Mouse (Mus musculus) embryonic facial prominence, embryonic 13.5 days (tissue): ENCODE results near the gene Rec8. TPM values are rescaled to one million over a fixed set of nuclear protein-coding genes. Genes with fewer than 3 reads are reported as not detected.

Experiments used
- ATAC-seq: fragments of 200-750 bp; cut with Nextera tagmentation; 2 replicates; pipeline ENCODE4 v1.8.0; 2017; ENCODE audit warnings: low read depth; ENCODE audit not compliant: insufficient number of reproducible peaks, insufficient read depth, low FRiP score, low TSS enrichment
- H3K27ac ChIP-seq: fragments of 300-500 bp; sonication (generic); 2 replicates; pipeline ENCODE4 v1.5.1; 2015; ENCODE audit warnings: moderate library complexity, mild to moderate bottlenecking, inconsistent platforms
- H3K27me3 ChIP-seq: fragments of 300-500 bp; sonication (generic); 2 replicates; pipeline ENCODE4 v1.6.1; 2015; ENCODE audit warnings: mild to moderate bottlenecking, inconsistent platforms
- H3K36me3 ChIP-seq: fragments of 300-500 bp; sonication (generic); 2 replicates; pipeline ENCODE4 v1.6.1; 2015; ENCODE audit warnings: mild to moderate bottlenecking, inconsistent platforms
- H3K4me1 ChIP-seq: fragments of 300-500 bp; sonication (generic); 2 replicates; pipeline ENCODE4 v1.6.1; 2015; ENCODE audit warnings: inconsistent platforms
- H3K4me2 ChIP-seq: fragments of 300-500 bp; sonication (generic); 2 replicates; pipeline ENCODE4 v1.6.1; 2015; ENCODE audit warnings: moderate library complexity, mild to moderate bottlenecking, inconsistent platforms
- H3K4me3 ChIP-seq: fragments of 300-500 bp; sonication (generic); 2 replicates; pipeline ENCODE4 v1.5.1; 2015; ENCODE audit warnings: mild to moderate bottlenecking, inconsistent platforms
- H3K9ac ChIP-seq: fragments of 300-500 bp; sonication (generic); 2 replicates; pipeline ENCODE4 v1.6.1; 2015; ENCODE audit warnings: mild to moderate bottlenecking, inconsistent platforms
- H3K9me3 ChIP-seq: fragments of 300-500 bp; sonication (generic); 2 replicates; pipeline ENCODE4 v1.6.1; 2016; ENCODE audit warnings: inconsistent platforms
- WGBS: fragments of 180-500 bp; shearing (Covaris S2); methylation state at CpG from one replicate; pipeline ENCODE4 v1.1.7; 2015; ENCODE audit warnings: mixed read lengths; 5-methylcytosine and 5-hydroxymethylcytosine counted together
- polyA plus RNA-seq: library from polyadenylated mRNA; unstranded; fragments of >200 nt; fragmentation: Nextera tagmentation; extraction: Ambion mirVana; gene quantifications from 2 replicates; pipeline ENCODE4 v1.2.1, GENCODE M21; 2015

Gene Rec8
- polyA plus RNA-seq, 1 experiment from 2014 or later = 2.0 TPM

GRCm38 (mm10) chr14:55643060-55643907, 25.4 kb downstream of the Rec8 start, which contains the start of gene Tm9sf1:
Gene Tm9sf1, minus strand, starts transcription at chr14:55643806.
- under 1% methylated on average over 89 of the region's 89 CpGs for WGBS
- peak within 1 kb of the TSS; percentile 89 for H3K4me3 ChIP-seq
- peak within 1 kb of the TSS; percentile 95 for H3K27ac ChIP-seq
- peaks cover 20% of the 10 kb centered on the region for H3K4me1 ChIP-seq
- no peaks in the 10 kb centered on the region for H3K9me3 ChIP-seq
- peak within 1 kb of the TSS; percentile 96 for H3K9ac ChIP-seq
- ATAC-seq = peak; percentile 82
- H3K27me3 ChIP-seq = no peaks in the 10 kb centered on the region
- H3K4me2 ChIP-seq = peak within 1 kb of the TSS; percentile 88
- peaks cover 51% of the 10 kb centered on the region for H3K36me3 ChIP-seq

- H3K27me3 ChIP-seq = no peaks in the 10 kb centered on the region
- peak overlapping the region; percentile 88 for H3K4me2 ChIP-seq
- 17% methylated on average over 17 of the region's 17 CpGs for WGBS
- H3K4me3 ChIP-seq = peak overlapping the region; percentile 89
- peak overlapping the region; percentile 60 for H3K27ac ChIP-seq
- H3K4me1 ChIP-seq = peaks cover 20% of the 10 kb centered on the region
- peak overlapping the region; percentile 96 for H3K9ac ChIP-seq
- no peak for ATAC-seq
- no peaks in the 10 kb centered on the region for H3K9me3 ChIP-seq
- H3K36me3 ChIP-seq = peaks cover 41% of the 10 kb centered on the region
Observed at GRCm38 (mm10) chr14:55644261-55644888, 26.5 kb downstream of the Rec8 start.

GRCm38 (mm10) chr14:55649884-55650283, 32.0 kb downstream of the Rec8 start, which contains the start of gene Tssk4:
Gene Tssk4, plus strand, starts transcription at chr14:55650184.
- Histone ChIP-seq H3K27ac (no peak within 1 kb of the TSS), H3K4me1 (peaks cover 14% of the 10 kb centered on the region), H3K9ac (no peak within 1 kb of the TSS), H3K9me3 (no peaks in the 10 kb centered on the region), H3K4me2 (no peak within 1 kb of the TSS), H3K36me3 (peaks cover 19% of the 10 kb centered on the region), H3K4me3 (no peak within 1 kb of the TSS), H3K27me3 (no peaks in the 10 kb centered on the region)
- ATAC-seq = no peak
- 92% methylated on average over 2 of the region's 2 CpGs for WGBS

GRCm38 (mm10) chr14:55651528-55651927, 33.7 kb downstream of the Rec8 start:
- Histone ChIP-seq H3K4me1 (peaks cover 9% of the 10 kb centered on the region), H3K9ac (no peak overlapping the region), H3K4me3 (no peak overlapping the region), H3K9me3 (no peaks in the 10 kb centered on the region), H3K36me3 (peaks cover 11% of the 10 kb centered on the region), H3K4me2 (no peak overlapping the region), H3K27me3 (no peaks in the 10 kb centered on the region), H3K27ac (no peak overlapping the region)
- ATAC-seq = no peak
- WGBS = 90% methylated on average over 7 of the region's 7 CpGs

GRCm38 (mm10) chr14:55656935-55657334, 39.1 kb downstream of the Rec8 start:
- no peak for ATAC-seq
- 87% methylated on average over 3 of the region's 3 CpGs for WGBS
- Histone ChIP-seq H3K4me2 (no peak overlapping the region), H3K27ac (no peak overlapping the region), H3K9ac (no peak overlapping the region), H3K4me3 (no peak overlapping the region), H3K36me3 (peaks cover 24% of the 10 kb centered on the region), H3K4me1 (peaks cover 21% of the 10 kb centered on the region), H3K9me3 (no peaks in the 10 kb centered on the region), H3K27me3 (no peaks in the 10 kb centered on the region)

GRCm38 (mm10) chr14:55658011-55658410, 40.2 kb downstream of the Rec8 start:
- no peak overlapping the region for H3K27ac ChIP-seq
- peaks cover 33% of the 10 kb centered on the region for H3K36me3 ChIP-seq

GRCm38 (mm10) chr14:55659960-55660573, 42.2 kb downstream of the Rec8 start, which contains the start of gene Mdp1:
Gene Mdp1, minus strand, starts transcription at chr14:55660508.
- peak within 1 kb of the TSS; percentile 80 for H3K9ac ChIP-seq
- H3K4me2 ChIP-seq = peak within 1 kb of the TSS; percentile 63
- H3K9me3 ChIP-seq = no peaks in the 10 kb centered on the region
- H3K27ac ChIP-seq = peak within 1 kb of the TSS; percentile 81
- peaks cover 42% of the 10 kb centered on the region for H3K36me3 ChIP-seq
- H3K27me3 ChIP-seq = no peaks in the 10 kb centered on the region
- peaks cover 15% of the 10 kb centered on the region for H3K4me1 ChIP-seq
- under 1% methylated on average over 39 of the region's 39 CpGs for WGBS
- ATAC-seq = peak; percentile 82
- H3K4me3 ChIP-seq = peak within 1 kb of the TSS; percentile 72

More at GRCm38 (mm10) chr14:55658011-55658410, 40.2 kb downstream of the Rec8 start:
- no peaks in the 10 kb centered on the region for H3K27me3 ChIP-seq
- H3K9me3 ChIP-seq = no peaks in the 10 kb centered on the region
- H3K9ac ChIP-seq = no peak overlapping the region
- no peak for ATAC-seq
- H3K4me2 ChIP-seq = no peak overlapping the region
- H3K4me1 ChIP-seq = peaks cover 15% of the 10 kb centered on the region
- no peak overlapping the region for H3K4me3 ChIP-seq
- WGBS = 85% methylated on average over 5 of the region's 5 CpGs

GRCm38 (mm10) chr14:55660636-55661035, 42.8 kb downstream of the Rec8 start:
- Histone ChIP-seq H3K4me2 (peak overlapping the region; percentile 63), H3K27ac (peak overlapping the region; percentile 81), H3K4me3 (peak overlapping the region; percentile 72), H3K9me3 (no peaks in the 10 kb centered on the region), H3K36me3 (peaks cover 42% of the 10 kb centered on the region), H3K4me1 (peaks cover 15% of the 10 kb centered on the region), H3K9ac (peak overlapping the region; percentile 80; the same call in 1 of the 2 replicates), H3K27me3 (no peaks in the 10 kb centered on the region)
- ATAC-seq = 0 out of 2 replicates have a peak, but pooled peaks have one; percentile 33
- WGBS = 28% methylated on average over 2 of the region's 2 CpGs

GRCm38 (mm10) chr14:55671486-55671832, 53.6 kb downstream of the Rec8 start:
- WGBS = 0% methylated on average over 12 of the region's 12 CpGs
- Histone ChIP-seq H3K27me3 (no peaks in the 10 kb centered on the region), H3K36me3 (peaks cover 34% of the 10 kb centered on the region), H3K9ac (peak overlapping the region; percentile 87), H3K9me3 (no peaks in the 10 kb centered on the region), H3K4me3 (peak overlapping the region; percentile 75), H3K4me2 (peak overlapping the region; percentile 88), H3K4me1 (peaks cover 15% of the 10 kb centered on the region), H3K27ac (peak overlapping the region; percentile 92)
- peak; percentile 54 for ATAC-seq

- Histone ChIP-seq H3K4me1 (peaks cover 15% of the 10 kb centered on the region), H3K27ac (peak within 1 kb of the TSS; percentile 92), H3K4me3 (peak within 1 kb of the TSS; percentile 75), H3K4me2 (peak within 1 kb of the TSS; percentile 88), H3K9ac (peak within 1 kb of the TSS; percentile 87), H3K9me3 (no peaks in the 10 kb centered on the region), H3K27me3 (no peaks in the 10 kb centered on the region), H3K36me3 (peaks cover 35% of the 10 kb centered on the region)
- ATAC-seq = peak; percentile 95
- under 1% methylated on average over 38 of the region's 38 CpGs for WGBS
Observed at GRCm38 (mm10) chr14:55671833-55672740, 54.2 kb downstream of the Rec8 start, which contains the start of the genes Gmpr2 and Nedd8. Gene Gmpr2, plus strand, starts transcription at chr14:55671941. Gene Nedd8, minus strand, starts transcription at chr14:55672124.
